Mouse (Mus musculus) embryonic facial prominence, embryonic 13.5 days (tissue): Measurements from ENCODE around the gene Slu7. TPM values are rescaled to one million over a fixed set of nuclear protein-coding genes. Genes with fewer than 3 reads are reported as not detected.
A peak's percentile ranks its signal among the peaks of the same experiment; 100 is the strongest.

ENCODE experiments used
- ATAC-seq: fragments of 200-750 bp; cut with Nextera tagmentation; 2 replicates; pipeline ENCODE4 v1.8.0; 2017; ENCODE audit warnings: low read depth; ENCODE audit not compliant: insufficient number of reproducible peaks, insufficient read depth, low FRiP score, low TSS enrichment
- H3K27ac ChIP-seq: fragments of 300-500 bp; sonication (generic); 2 replicates; pipeline ENCODE4 v1.5.1; 2015; ENCODE audit warnings: moderate library complexity, mild to moderate bottlenecking, inconsistent platforms
- H3K27me3 ChIP-seq: fragments of 300-500 bp; sonication (generic); 2 replicates; pipeline ENCODE4 v1.6.1; 2015; ENCODE audit warnings: mild to moderate bottlenecking, inconsistent platforms
- H3K36me3 ChIP-seq: fragments of 300-500 bp; sonication (generic); 2 replicates; pipeline ENCODE4 v1.6.1; 2015; ENCODE audit warnings: mild to moderate bottlenecking, inconsistent platforms
- H3K4me1 ChIP-seq: fragments of 300-500 bp; sonication (generic); 2 replicates; pipeline ENCODE4 v1.6.1; 2015; ENCODE audit warnings: inconsistent platforms
- H3K4me2 ChIP-seq: fragments of 300-500 bp; sonication (generic); 2 replicates; pipeline ENCODE4 v1.6.1; 2015; ENCODE audit warnings: moderate library complexity, mild to moderate bottlenecking, inconsistent platforms
- H3K4me3 ChIP-seq: fragments of 300-500 bp; sonication (generic); 2 replicates; pipeline ENCODE4 v1.5.1; 2015; ENCODE audit warnings: mild to moderate bottlenecking, inconsistent platforms
- H3K9ac ChIP-seq: fragments of 300-500 bp; sonication (generic); 2 replicates; pipeline ENCODE4 v1.6.1; 2015; ENCODE audit warnings: mild to moderate bottlenecking, inconsistent platforms
- H3K9me3 ChIP-seq: fragments of 300-500 bp; sonication (generic); 2 replicates; pipeline ENCODE4 v1.6.1; 2016; ENCODE audit warnings: inconsistent platforms
- WGBS: fragments of 180-500 bp; shearing (Covaris S2); methylation state at CpG from one replicate; pipeline ENCODE4 v1.1.7; 2015; ENCODE audit warnings: mixed read lengths; 5-methylcytosine and 5-hydroxymethylcytosine counted together
- polyA plus RNA-seq: library from polyadenylated mRNA; unstranded; fragments of >200 nt; fragmentation: Nextera tagmentation; extraction: Ambion mirVana; gene quantifications from 2 replicates; pipeline ENCODE4 v1.2.1, GENCODE M21; 2015

Gene Slu7
- polyA plus RNA-seq, 1 experiment from 2014 or later = 59.3 TPM

- no peak overlapping the region for H3K4me3 ChIP-seq
- 23% methylated on average over 6 of the region's 6 CpGs for WGBS
- H3K4me2 ChIP-seq = peak overlapping the region; percentile 28; the same call in 1 of the 2 replicates
- H3K9ac ChIP-seq = no peak overlapping the region
- no peak for ATAC-seq
- no peaks in the 10 kb centered on the region for H3K27me3 ChIP-seq
- H3K4me1 ChIP-seq = no peaks in the 10 kb centered on the region
- H3K9me3 ChIP-seq = peaks cover 4% of the 10 kb centered on the region; the same call in 1 of the 2 replicates
- no peak overlapping the region for H3K27ac ChIP-seq
- H3K36me3 ChIP-seq = no peaks in the 10 kb centered on the region
These were observed 60.4 kb downstream of the Slu7 start for GRCm38 (mm10) chr11:43493815-43494409.

- WGBS = 60% methylated on average over 8 of the region's 8 CpGs
- Histone ChIP-seq H3K4me1 (no peaks in the 10 kb centered on the region), H3K9ac (no peak overlapping the region), H3K4me3 (no peak overlapping the region), H3K27me3 (no peaks in the 10 kb centered on the region), H3K9me3 (peaks cover 4% of the 10 kb centered on the region; the same call in 1 of the 2 replicates), H3K36me3 (no peaks in the 10 kb centered on the region), H3K4me2 (no peak overlapping the region), H3K27ac (no peak overlapping the region)
- no peak for ATAC-seq
These were observed 61.5 kb downstream of the Slu7 start for GRCm38 (mm10) chr11:43495037-43495436.

- no peaks in the 10 kb centered on the region for H3K27me3 ChIP-seq
- no peaks in the 10 kb centered on the region for H3K36me3 ChIP-seq
- H3K9ac ChIP-seq = no peak overlapping the region
- 66% methylated on average over 3 of the region's 3 CpGs for WGBS
- no peak for ATAC-seq
- H3K27ac ChIP-seq = no peak overlapping the region
- H3K9me3 ChIP-seq = peaks cover 4% of the 10 kb centered on the region; the same call in 1 of the 2 replicates
- H3K4me1 ChIP-seq = no peaks in the 10 kb centered on the region
- no peak overlapping the region for H3K4me2 ChIP-seq
- no peak overlapping the region for H3K4me3 ChIP-seq
These were observed 62.0 kb downstream of the Slu7 start for GRCm38 (mm10) chr11:43495532-43495931.

Other genes with a start within 250 kb of the Slu7 start
- gene Pttg1, start 7.5 kb upstream of the Slu7 start, polyA plus RNA-seq = 116 and 118 TPM in 2 replicates
- 15.9 and 17.0 TPM in 2 replicates for gene C1qtnf2, start 40.5 kb downstream of the Slu7 start, polyA plus RNA-seq
- gene Ccnjl, start 95.0 kb downstream of the Slu7 start, polyA plus RNA-seq = 13.7 and 14.2 TPM in 2 replicates
- gene 4933415A04Rik, start 153.3 kb downstream of the Slu7 start, polyA plus RNA-seq = 3.5 and 4.2 TPM in 2 replicates
- 26.5 TPM in 1 of 2 replicates, not detected in the other for gene Fabp6, start 167.8 kb downstream of the Slu7 start, polyA plus RNA-seq
- gene Pwwp2a, start 248.3 kb downstream of the Slu7 start, polyA plus RNA-seq = 30.3 and 30.4 TPM in 2 replicates